Mouse (Mus musculus) stomach, postnatal 0 days (tissue): Measurements from ENCODE around the gene Elp5. TPM values are rescaled to one million over a fixed set of nuclear protein-coding genes. Genes with fewer than 3 reads are reported as not detected.

Experiments used
- ATAC-seq: fragments of 200-750 bp; cut with Nextera tagmentation; 2 replicates; pipeline ENCODE4 v1.8.0; 2017; ENCODE audit not compliant: low FRiP score, low TSS enrichment
- DNase-seq: peaks from one replicate; pipeline ENCODE4 v3.0.0-alpha.2; 2016; ENCODE audit warnings: low spot score
- H3K27ac ChIP-seq: fragments of 300-500 bp; sonication (generic); replicated peaks from 2 replicates; pipeline ENCODE4 v1.5.1; 2014; ENCODE audit warnings: mild to moderate bottlenecking, control low read depth
- H3K27me3 ChIP-seq: fragments of 300-500 bp; sonication (generic); 2 replicates; pipeline ENCODE4 v1.6.1; 2014; ENCODE audit warnings: low read length; ENCODE audit not compliant: control insufficient read depth, insufficient read depth
- H3K36me3 ChIP-seq: fragments of 300-500 bp; sonication (generic); 2 replicates; pipeline ENCODE4 v1.6.1; 2014; ENCODE audit warnings: low read length, mixed read lengths; ENCODE audit not compliant: control insufficient read depth, insufficient read depth
- H3K4me1 ChIP-seq: fragments of 300-500 bp; sonication (generic); replicated peaks from 2 replicates; pipeline ENCODE4 v1.6.1; 2014; ENCODE audit warnings: antibody characterized with exemption; ENCODE audit not compliant: control insufficient read depth, insufficient read depth
- H3K4me2 ChIP-seq: fragments of 300-500 bp; sonication (generic); replicated peaks from 2 replicates; pipeline ENCODE4 v1.6.1; 2014; ENCODE audit warnings: low read depth, mild to moderate bottlenecking, control low read depth, moderate library complexity
- H3K4me3 ChIP-seq: fragments of 300-500 bp; sonication (generic); 2 replicates; pipeline ENCODE4 v1.5.1; 2014; ENCODE audit warnings: low read depth, low read length, control low read depth
- H3K9ac ChIP-seq: fragments of 300-500 bp; sonication (generic); 2 replicates; pipeline ENCODE4 v1.6.1; 2014; ENCODE audit warnings: mild to moderate bottlenecking, low read length, control low read depth, mixed read lengths
- H3K9me3 ChIP-seq: fragments of 300-500 bp; sonication (generic); 2 replicates; pipeline ENCODE4 v1.6.1; 2016; ENCODE audit warnings: low read length; ENCODE audit not compliant: control insufficient read depth
- CTCF ChIP-seq: IDR thresholded peaks from 2 replicates; pipeline ENCODE4 v1.5.1; 2016; ENCODE audit warnings: antibody characterized with exemption, low read depth, mild to moderate bottlenecking, moderate library complexity
- EP300 ChIP-seq: optimal IDR thresholded peaks from 2 replicates; pipeline ENCODE3; 2016; ENCODE audit warnings: antibody characterized with exemption
- WGBS: fragments of 180-500 bp; shearing (Covaris S2); extraction: QIAGEN DNeasy Blood & Tissue Kit; methylation state at CpG from one replicate; pipeline ENCODE4 v1.1.7; 2014; 5-methylcytosine and 5-hydroxymethylcytosine counted together
- microRNA counts: library from miRNA; unstranded; fragments of <30 nt; microRNA quantifications from one replicate; lab custom pipeline; 2015
- microRNA-seq: library from miRNA; unstranded; fragments of <30 nt; microRNA quantifications from one replicate; pipeline ENCODE4, GENCODE M21; 2016
- polyA plus RNA-seq: library from polyadenylated mRNA; unstranded; fragments of >200 nt; fragmentation: Nextera tagmentation; extraction: Ambion mirVana; gene quantifications from 2 replicates; pipeline ENCODE4 v1.2.1, GENCODE M21; 2015

The Elp5 gene
- polyA plus RNA-seq, 1 experiment from 2014 or later = 73.4 TPM

DNA sequence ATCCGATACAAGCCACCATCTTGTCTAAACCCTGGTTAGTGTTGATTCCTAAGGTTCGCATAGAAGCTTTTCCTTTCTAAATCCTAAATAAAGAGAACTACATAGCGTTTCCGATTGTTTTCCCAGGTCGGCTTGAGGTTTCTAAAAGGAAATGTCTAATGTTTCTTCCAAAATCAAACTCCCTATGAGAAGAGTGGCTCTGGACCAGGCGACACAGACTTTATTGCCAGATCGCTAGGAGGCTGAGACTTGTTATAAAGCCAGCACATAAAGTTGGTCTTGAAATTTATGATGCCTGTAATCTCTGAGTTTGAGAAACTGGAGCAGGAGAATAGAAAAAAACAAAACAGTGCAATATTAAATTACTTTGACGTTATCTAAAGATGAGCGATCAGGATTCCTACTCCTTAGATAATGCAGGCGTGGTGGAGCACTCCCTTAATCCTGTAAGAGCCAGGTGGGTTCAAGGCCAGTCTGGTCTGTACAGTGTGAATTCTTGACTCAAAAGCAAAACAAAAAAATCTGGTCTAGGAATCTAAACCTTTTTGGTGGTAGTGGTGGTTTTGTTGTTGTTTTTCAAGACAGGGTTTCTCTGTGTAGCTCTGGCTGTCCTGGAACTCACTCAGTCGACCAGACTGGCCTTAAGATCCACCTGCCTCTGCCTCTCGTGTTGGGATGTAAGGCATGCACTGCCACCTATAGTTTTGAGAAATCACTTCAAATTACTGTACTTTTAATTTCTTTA, 60.1 kb downstream of the Elp5 start:
- Histone ChIP-seq H3K9ac (peak overlapping the region; percentile 66), H3K9me3 (no peaks in the 10 kb centered on the region), H3K4me1 (0 out of 2 replicates have a peak, but pooled peaks cover 2% of the 10 kb centered on the region), H3K27ac (peak overlapping the region; percentile 98), H3K4me3 (peak overlapping the region; percentile 47), H3K36me3 (peaks cover 10% of the 10 kb centered on the region), H3K27me3 (no peaks in the 10 kb centered on the region), H3K4me2 (peak overlapping the region; percentile 42)
- no peak for TF ChIP-seq EP300
- TF ChIP-seq CTCF = peak; percentile 43
- DNase-seq (no peak), ATAC-seq (no peak)
- WGBS = 1% methylated on average over 12 of the region's 12 CpGs

DNA sequence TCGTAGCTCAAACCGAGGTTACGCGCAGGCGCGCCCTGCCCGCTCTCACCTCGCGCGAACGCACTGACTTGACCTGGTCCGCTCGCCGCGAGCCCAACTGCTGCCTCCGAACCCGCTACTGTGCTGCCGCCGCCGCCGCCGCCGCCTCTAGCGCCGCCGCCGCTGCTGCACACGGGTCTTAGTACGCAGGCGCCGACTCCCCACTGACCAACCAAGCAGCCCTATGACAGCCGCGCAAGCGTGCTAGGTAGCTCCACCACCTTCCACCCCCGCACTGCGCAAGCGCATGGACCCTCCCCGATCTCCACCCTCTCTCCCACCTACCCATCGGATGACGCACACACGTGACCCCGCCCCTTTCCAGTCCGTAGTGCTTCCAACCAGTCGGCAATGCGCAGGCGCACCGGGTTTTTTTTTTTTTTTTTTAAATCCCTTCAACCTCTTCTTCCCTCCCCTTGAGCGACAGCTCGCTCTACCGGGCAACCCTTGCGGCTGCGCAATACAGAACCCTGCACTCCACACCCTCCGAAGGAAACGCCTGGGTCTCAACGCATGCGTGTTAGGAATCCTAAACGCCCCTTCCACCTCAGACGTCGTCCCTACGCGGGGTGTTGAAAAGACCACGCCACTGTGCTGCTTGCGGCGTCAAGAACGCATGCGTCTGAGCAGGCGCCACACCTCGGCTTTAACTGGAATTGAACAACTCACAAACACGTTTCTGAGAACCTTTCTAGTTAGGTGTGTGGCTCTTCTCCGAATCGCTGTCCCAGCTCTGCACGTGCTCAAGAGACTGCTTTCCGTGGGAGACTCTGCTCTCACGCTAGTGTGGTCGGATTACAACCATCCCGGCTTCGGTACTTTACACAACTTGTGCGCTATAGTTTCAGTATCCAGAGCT, 61.0 kb downstream of the Elp5 start, which contains the start of gene Eif5a:
Eif5a (minus strand) TSS at position 845 of the 898 bp plus-strand sequence.
- TF ChIP-seq CTCF (peak; percentile 79), EP300 (no peak)
- Histone ChIP-seq H3K27me3 (no peaks in the 10 kb centered on the region), H3K27ac (peak within 1 kb of the TSS; percentile 98), H3K9ac (peak within 1 kb of the TSS; percentile 94), H3K9me3 (no peaks in the 10 kb centered on the region), H3K4me1 (0 out of 2 replicates have a peak, but pooled peaks cover 2% of the 10 kb centered on the region), H3K36me3 (peaks cover 12% of the 10 kb centered on the region), H3K4me3 (peak within 1 kb of the TSS; percentile 94), H3K4me2 (peak within 1 kb of the TSS; percentile 96)
- under 1% methylated on average over 75 of the region's 78 CpGs for WGBS
- peak; percentile 93 for ATAC-seq
- peak; percentile 100 for DNase-seq

DNA sequence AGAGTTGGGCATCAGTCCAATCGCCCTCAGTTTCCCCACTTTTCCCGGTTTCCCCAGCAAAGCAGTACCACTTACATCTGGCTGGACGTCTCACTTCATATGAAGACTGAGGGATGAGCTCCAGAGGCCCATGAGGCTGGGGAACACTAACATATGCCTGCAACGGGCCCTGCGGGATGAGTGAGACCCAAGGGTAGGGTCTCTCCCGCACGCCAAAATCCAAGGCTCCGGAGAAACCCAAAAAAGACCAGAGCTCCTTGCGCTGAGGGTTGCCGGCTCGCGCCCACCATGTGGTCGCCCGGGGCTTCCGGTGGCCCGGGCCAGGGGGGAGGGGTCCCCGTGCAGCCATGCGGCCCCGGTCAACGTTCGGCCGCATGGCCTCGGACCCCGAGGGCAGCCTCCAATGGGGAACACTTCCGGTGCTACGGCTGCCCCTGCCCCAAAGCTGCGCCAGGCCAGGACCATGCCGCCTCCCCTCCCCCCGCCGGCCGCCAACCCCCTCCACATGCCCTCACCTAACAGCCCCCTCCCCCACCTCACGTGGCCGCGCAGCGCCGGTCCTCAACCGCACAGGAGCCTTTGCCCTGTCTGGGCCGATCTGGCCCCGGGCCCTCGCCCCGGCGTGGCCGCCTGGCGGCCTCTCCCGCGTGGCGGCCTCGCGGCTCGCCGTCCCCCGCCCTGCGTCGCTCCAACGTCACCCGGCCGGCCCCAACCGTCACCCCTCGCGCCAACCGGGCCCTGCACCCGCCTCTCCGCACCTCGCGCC, 61.9 kb downstream of the Elp5 start:
- H3K9ac ChIP-seq = peak overlapping the region; percentile 94
- peak overlapping the region; percentile 98 for H3K27ac ChIP-seq
- H3K27me3 ChIP-seq = no peaks in the 10 kb centered on the region
- no peaks in the 10 kb centered on the region for H3K9me3 ChIP-seq
- TF ChIP-seq CTCF (no peak), EP300 (no peak)
- 0 out of 2 replicates have a peak, but pooled peaks cover 2% of the 10 kb centered on the region for H3K4me1 ChIP-seq
- peak overlapping the region; percentile 94 for H3K4me3 ChIP-seq
- ATAC-seq (peak; percentile 41), DNase-seq (no peak)
- WGBS = under 1% methylated on average over 57 of the region's 65 CpGs
- peak overlapping the region; percentile 96 for H3K4me2 ChIP-seq
- peaks cover 21% of the 10 kb centered on the region for H3K36me3 ChIP-seq

DNA sequence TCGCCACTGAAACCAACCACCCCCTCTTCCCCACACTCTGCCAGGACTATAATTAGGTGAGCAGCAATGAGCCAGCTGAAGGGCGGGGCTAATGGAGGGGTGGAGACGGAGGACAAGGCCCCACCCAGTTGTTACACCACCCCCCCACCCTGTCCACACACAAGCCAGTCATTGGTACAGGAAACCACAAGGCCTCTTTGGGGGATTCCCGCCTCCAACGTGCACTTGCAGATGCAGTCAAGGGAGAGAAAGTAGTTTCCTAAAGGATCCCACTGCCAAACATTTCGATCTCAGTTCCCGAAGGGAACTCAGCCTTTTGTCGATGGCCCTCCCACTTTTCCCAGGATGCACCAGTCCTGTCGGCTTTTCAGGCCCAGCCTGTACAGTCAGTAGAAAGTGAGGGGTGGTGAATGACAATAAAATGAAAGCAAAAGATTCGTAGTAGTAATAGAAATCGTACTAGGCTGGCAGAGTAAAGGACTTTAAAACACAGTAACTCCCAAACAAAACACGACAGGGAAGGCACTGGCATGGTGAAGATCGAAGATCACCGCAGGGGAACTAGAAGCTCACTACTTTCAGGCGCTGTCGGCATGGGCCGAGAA, 62.6 kb downstream of the Elp5 start:
- WGBS = under 1% methylated on average over 17 of the region's 17 CpGs
- Histone ChIP-seq H3K4me1 (0 out of 2 replicates have a peak, but pooled peaks cover 2% of the 10 kb centered on the region), H3K9me3 (no peaks in the 10 kb centered on the region), H3K27me3 (no peaks in the 10 kb centered on the region), H3K36me3 (peaks cover 21% of the 10 kb centered on the region), H3K4me3 (peak overlapping the region; percentile 94), H3K9ac (peak overlapping the region; percentile 94), H3K27ac (peak overlapping the region; percentile 98), H3K4me2 (peak overlapping the region; percentile 96)
- TF ChIP-seq CTCF (no peak), EP300 (no peak)
- ATAC-seq (peak; percentile 52), DNase-seq (peak; percentile 94)

DNA sequence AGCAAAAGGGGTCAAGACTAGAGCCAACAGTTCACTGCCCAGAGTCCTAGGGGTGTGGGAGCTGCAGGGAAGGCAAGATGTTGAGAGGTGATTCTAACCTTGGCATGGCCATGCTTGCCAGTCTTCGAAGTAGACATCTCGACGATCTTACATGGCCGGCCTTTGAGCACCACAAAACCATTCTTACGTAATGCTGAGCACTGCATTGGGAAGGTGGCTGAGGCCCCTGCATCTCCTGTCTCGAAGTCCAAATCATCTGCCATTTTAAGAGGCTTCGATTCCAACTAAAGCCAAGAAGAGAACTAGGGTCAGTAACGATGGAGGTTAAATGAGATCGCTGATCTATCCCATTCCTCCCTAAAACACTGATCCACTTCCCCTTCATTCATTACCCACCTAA, 63.3 kb downstream of the Elp5 start:
- Histone ChIP-seq H3K4me2 (peak overlapping the region; percentile 96), H3K36me3 (peaks cover 21% of the 10 kb centered on the region), H3K4me1 (0 out of 2 replicates have a peak, but pooled peaks cover 5% of the 10 kb centered on the region), H3K27ac (peak overlapping the region; percentile 98), H3K9me3 (no peaks in the 10 kb centered on the region), H3K9ac (peak overlapping the region; percentile 43), H3K27me3 (no peaks in the 10 kb centered on the region), H3K4me3 (peak overlapping the region; percentile 94; the same call in 1 of the 2 replicates)
- DNase-seq (no peak), ATAC-seq (no peak)
- WGBS = 73% methylated on average over 9 of the region's 9 CpGs
- no peak for TF ChIP-seq EP300
- no peak for TF ChIP-seq CTCF

MicroRNA genes within 50 kb of the gene (microRNA counts, 519-probe panel; counts per million panel counts)
- microRNA mmu-miR-324-3p (lab: Ali Mortazavi, UCI) (not detected), microRNA mmu-miR-324-5p (lab: Ali Mortazavi, UCI) (4,088 counts per million, percentile 31 among the panel's probes with 10 or more counts)

Small RNAs within 50 kb of the gene (microRNA-seq; reads per million reads assigned to microRNA genes)
- not detected for gene Gm44349
- gene Mir324 = 1,907 reads per million, percentile 79 among the genes with 10 or more reads in this experiment

Other genes starting within 250 kb of the Elp5 start
- gene Polr2a, start 223.9 kb downstream of the Elp5 start, polyA plus RNA-seq = 7.9 and 9.0 TPM in 2 replicates
- gene Slc35g3, start 220.5 kb downstream of the Elp5 start, polyA plus RNA-seq = 0.11 TPM in 1 of 2 replicates, not detected in the other
- gene Zbtb4, start 216.6 kb downstream of the Elp5 start, polyA plus RNA-seq = 2.6 and 2.7 TPM in 2 replicates
- 4.3 and 5.0 TPM in 2 replicates for gene Chrnb1, start 186.6 kb downstream of the Elp5 start, polyA plus RNA-seq
- 0.67 and 0.90 TPM in 2 replicates for gene Fgf11, start 180.7 kb downstream of the Elp5 start, polyA plus RNA-seq
- gene Tmem102, start 176.9 kb downstream of the Elp5 start, polyA plus RNA-seq = 28.4 and 34.4 TPM in 2 replicates
- gene Gm39566, start 167.2 kb downstream of the Elp5 start, polyA plus RNA-seq = not detected in 2 replicates
- not detected in 2 replicates for gene Spem2, start 164.1 kb downstream of the Elp5 start, polyA plus RNA-seq
- gene Spem1, start 160.3 kb downstream of the Elp5 start, polyA plus RNA-seq = not detected in 2 replicates
- gene Nlgn2, start 144.7 kb downstream of the Elp5 start, polyA plus RNA-seq = 2.5 and 2.7 TPM in 2 replicates
- gene Tmem256, start 144.0 kb downstream of the Elp5 start, polyA plus RNA-seq = 329 and 366 TPM in 2 replicates
- gene Plscr3, start 136.1 kb downstream of the Elp5 start, polyA plus RNA-seq = 54.4 and 58.4 TPM in 2 replicates
- 12.3 TPM in 2 replicates for gene Tnk1, start 123.8 kb downstream of the Elp5 start, polyA plus RNA-seq
- 0.25 and 0.54 TPM in 2 replicates for gene Tmem95, start 104.5 kb downstream of the Elp5 start, polyA plus RNA-seq
- gene Kctd11, start 101.1 kb downstream of the Elp5 start, polyA plus RNA-seq = 15.9 and 18.1 TPM in 2 replicates
- gene Acap1, start 87.0 kb downstream of the Elp5 start, polyA plus RNA-seq = 0.70 and 0.71 TPM in 2 replicates
- gene 2810408A11Rik, start 81.5 kb downstream of the Elp5 start, polyA plus RNA-seq = 5.6 and 5.9 TPM in 2 replicates
- gene Neurl4, start 81.4 kb downstream of the Elp5 start, polyA plus RNA-seq = 2.3 and 3.9 TPM in 2 replicates
- gene Gps2, start 68.6 kb downstream of the Elp5 start, polyA plus RNA-seq = 40.6 and 43.3 TPM in 2 replicates
- 1,169 and 1,205 TPM in 2 replicates for gene Eif5a, start 60.6 kb downstream of the Elp5 start, polyA plus RNA-seq
- 1.4 and 1.7 TPM in 2 replicates for gene Ybx2, start 46.7 kb downstream of the Elp5 start, polyA plus RNA-seq
- 36.4 and 40.5 TPM in 2 replicates for gene Slc2a4, start 34.3 kb downstream of the Elp5 start, polyA plus RNA-seq
- 119 and 125 TPM in 2 replicates for gene Cldn7, start 17.7 kb downstream of the Elp5 start, polyA plus RNA-seq
- gene Ctdnep1, start 1.4 kb downstream of the Elp5 start, polyA plus RNA-seq = 13.1 and 14.9 TPM in 2 replicates
- gene Gabarap, start 8.6 kb upstream of the Elp5 start, polyA plus RNA-seq = 536 and 544 TPM in 2 replicates
- 34.4 and 38.5 TPM in 2 replicates for gene Phf23, start 13.3 kb upstream of the Elp5 start, polyA plus RNA-seq
- gene Dvl2, start 18.1 kb upstream of the Elp5 start, polyA plus RNA-seq = 9.8 and 11.1 TPM in 2 replicates
- gene Acadvl, start 32.9 kb upstream of the Elp5 start, polyA plus RNA-seq = 136 and 143 TPM in 2 replicates
- gene Dlg4, start 34.4 kb upstream of the Elp5 start, polyA plus RNA-seq = 2.6 and 3.9 TPM in 2 replicates
- gene Asgr1, start 71.6 kb upstream of the Elp5 start, polyA plus RNA-seq = 0.70 and 0.83 TPM in 2 replicates
- 0.19 and 0.30 TPM in 2 replicates for gene Asgr2, start 110.1 kb upstream of the Elp5 start, polyA plus RNA-seq
- 0.48 and 0.68 TPM in 2 replicates for gene Mgl2, start 147.8 kb upstream of the Elp5 start, polyA plus RNA-seq
- 1.0 and 1.4 TPM in 2 replicates for gene Clec10a, start 173.7 kb upstream of the Elp5 start, polyA plus RNA-seq
- gene Slc16a11, start 230.2 kb upstream of the Elp5 start, polyA plus RNA-seq = 2.5 and 3.1 TPM in 2 replicates
- gene Slc16a13, start 238.5 kb upstream of the Elp5 start, polyA plus RNA-seq = 5.7 and 6.1 TPM in 2 replicates
- gene Bcl6b, start 247.3 kb upstream of the Elp5 start, polyA plus RNA-seq = 3.2 and 3.6 TPM in 2 replicates